Mouse (Mus musculus) brain, embryonic 14.5 days (tissue): ENCODE measurements at regions not wholly inside any gene's neighbourhood (a gene's known extent, or its start where the extent isn't known, plus 50 kb on each side); places are given as distances from the start of the nearest gene placed in this dataset.

ENCODE experiments used
- CTCF ChIP-seq: fragments of 200-500 bp; IDR thresholded peaks from 2 replicates; pipeline ENCODE4 v1.5.1; 2012; ENCODE audit warnings: inconsistent platforms, mild to moderate bottlenecking, moderate library complexity, borderline replicate concordance; ENCODE audit not compliant: insufficient read depth, insufficient read length; ENCODE audit errors: extremely low read depth
- POLR2A ChIP-seq: fragments of 200-500 bp; IDR thresholded peaks from 2 replicates; pipeline ENCODE4 v1.6.1; 2012; ENCODE audit warnings: mild to moderate bottlenecking, inconsistent platforms, borderline replicate concordance; ENCODE audit not compliant: poor library complexity, insufficient read depth, insufficient read length, severe bottlenecking; ENCODE audit errors: extremely low read depth

GRCm38 (mm10) chr13:37689127-37689777 is 88.9 kb upstream of the Rreb1 start:
- TF ChIP-seq CTCF (no peak), POLR2A (no peak)
